Mouse (Mus musculus): ENCODE results near the gene Tiam1.

The Tiam1 gene

DNA sequence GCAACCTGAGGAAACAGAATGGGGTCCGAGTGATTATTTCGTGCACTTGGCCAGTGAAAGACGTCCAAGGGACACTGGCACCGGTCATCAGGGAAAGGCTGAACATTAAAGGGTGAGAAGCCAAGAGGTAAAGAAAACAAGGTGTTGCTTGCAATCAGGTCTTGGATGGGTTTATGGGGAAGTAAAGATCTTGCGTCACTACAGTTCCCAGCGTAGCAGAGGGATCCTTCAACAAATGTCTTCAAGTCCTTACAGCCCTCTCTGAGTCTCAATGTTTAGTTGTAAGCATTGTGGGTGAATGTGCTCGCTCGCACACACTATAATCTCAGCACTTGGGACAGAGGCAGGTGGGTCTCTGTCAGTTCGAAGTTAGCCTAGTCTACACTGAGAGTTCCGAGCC lies 266.4 kb downstream of the Tiam1 start:
- DNase-seq (ENCODE audit: low spot score) = no peak

DNA sequence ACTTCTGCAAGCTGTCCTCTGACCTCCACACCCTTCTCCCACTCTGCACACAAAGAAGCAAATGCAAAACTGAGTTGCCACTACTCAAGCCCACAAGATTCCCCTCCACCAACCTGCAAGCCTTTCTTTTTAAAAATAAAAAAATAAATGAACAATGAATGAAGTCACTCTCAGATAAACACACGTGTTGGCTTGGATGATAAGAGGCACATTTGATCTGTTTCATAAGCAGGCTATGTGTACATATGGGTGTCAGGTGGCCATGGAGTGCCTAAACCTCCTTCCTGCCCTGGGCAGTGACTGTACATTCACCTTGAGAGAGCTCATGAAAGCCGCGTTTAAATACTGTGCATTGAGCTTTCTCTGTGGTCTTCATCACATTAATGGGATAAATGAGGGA lies 267.5 kb downstream of the Tiam1 start:
- DNase-seq (ENCODE audit: low spot score) = no peak

DNA sequence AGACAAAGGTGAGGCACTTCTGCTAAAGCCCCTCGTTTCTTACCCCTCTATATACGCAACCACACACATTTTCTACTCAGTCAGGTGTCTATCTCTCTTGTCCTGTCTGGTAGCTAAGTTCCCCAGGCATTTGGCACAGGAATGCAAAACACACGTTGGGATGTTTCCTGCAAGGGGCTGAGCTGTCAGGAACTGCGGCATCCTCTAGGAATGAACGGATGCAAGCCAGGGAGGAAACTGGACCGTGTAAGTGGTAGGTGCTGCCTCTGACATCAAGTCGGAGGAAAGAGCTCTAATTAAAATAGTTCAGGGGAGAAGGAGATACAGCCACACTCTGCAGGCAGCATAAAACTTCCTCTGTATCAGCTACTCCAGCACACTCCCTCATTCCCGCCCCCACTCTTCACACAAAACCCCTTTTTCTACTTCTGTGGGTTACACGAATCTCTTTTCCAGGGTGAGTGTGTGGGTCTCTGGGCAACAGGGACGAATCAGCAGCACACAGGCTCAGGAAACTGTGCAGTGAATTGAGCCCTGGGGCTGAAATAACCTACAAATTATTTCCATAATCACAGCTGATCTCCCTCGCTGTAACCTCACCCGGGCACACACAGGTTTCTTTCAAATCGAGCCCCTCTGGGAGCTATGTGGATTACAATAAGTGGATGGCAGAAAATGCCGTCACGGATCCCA lies 269.4 kb downstream of the Tiam1 start:
- DNase-seq (ENCODE audit: low spot score) = no peak

- DNase-seq (ENCODE audit: low spot score) = no peak
These were observed 271.3 kb downstream of the Tiam1 start for GRCm38 (mm10) chr16:89872011-89872942.

GRCm38 (mm10) chr16:89871382-89871781 lies 272.2 kb downstream of the Tiam1 start:
- no peak for DNase-seq (ENCODE audit: low spot score)

DNA sequence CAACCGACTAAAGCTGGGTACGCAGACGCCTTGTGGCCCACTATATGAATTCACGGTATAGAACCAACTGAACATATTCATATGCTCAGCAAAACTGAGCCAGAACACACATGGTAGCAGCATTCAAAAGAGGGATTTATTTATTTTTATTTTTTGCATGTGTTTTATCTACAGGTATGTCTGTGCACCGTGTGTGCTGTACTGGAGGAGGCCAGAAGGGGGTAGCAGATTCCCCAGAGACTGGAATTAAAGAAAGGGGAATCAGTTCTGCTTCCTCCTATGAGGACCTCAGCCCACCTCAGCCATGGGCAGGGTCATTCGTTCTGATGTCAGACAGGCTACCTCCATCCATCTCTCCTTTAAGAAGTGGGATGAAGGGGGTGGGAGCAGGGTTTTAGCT lies 273.5 kb downstream of the Tiam1 start:
- no peak for DNase-seq (ENCODE audit: low spot score)

DNA sequence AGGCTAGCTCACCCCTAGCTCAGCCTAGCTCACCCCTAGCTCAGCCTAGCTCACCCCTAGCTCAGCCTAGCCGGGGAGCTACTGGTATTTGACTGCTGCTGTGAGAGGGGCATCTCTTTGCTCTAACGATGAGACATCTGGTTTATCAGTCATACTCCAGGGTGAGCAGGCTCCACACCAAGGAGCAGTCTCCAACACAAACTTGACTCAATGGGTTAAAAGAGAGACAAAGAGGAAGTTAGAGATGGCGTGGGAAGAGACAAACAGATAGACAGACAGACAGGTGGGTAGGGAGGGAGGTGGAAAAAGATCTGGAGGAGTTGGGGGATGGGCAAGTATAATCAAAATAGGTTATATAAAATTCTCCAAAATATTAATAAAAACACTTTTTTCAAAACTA lies 275.1 kb downstream of the Tiam1 start:
- DNase-seq (ENCODE audit: low spot score) = no peak

DNA sequence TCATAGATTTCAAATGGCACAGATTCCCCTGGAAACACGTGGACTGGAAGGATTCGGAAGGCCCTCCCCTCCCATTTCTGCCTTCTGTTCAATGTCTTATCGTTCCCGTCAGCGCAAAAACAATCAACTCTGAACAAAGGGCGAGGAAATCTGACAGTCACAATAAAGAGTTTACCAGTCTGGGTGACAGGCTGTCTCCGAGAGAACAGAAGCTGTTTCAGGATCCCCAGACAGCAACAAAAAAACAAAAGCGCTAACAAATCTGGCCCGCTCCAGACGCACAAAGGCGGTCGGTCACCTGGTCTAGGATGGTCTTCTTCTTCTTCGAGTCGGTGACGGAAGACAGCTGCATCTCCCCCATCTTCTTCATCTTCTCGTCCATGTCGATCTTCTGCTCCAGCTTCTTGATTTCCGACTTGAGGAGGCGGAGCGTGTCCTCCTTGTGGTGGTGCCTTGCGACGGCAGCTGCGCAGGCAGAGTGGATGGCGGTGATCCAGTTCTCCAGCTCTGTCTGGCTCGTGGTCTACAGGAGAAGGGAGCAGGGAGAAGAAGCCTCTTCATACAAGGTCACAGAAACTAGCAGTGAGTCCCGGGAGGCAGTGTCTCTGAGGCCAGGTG lies 276.2 kb downstream of the Tiam1 start:
- no peak for DNase-seq (ENCODE audit: low spot score)

DNA sequence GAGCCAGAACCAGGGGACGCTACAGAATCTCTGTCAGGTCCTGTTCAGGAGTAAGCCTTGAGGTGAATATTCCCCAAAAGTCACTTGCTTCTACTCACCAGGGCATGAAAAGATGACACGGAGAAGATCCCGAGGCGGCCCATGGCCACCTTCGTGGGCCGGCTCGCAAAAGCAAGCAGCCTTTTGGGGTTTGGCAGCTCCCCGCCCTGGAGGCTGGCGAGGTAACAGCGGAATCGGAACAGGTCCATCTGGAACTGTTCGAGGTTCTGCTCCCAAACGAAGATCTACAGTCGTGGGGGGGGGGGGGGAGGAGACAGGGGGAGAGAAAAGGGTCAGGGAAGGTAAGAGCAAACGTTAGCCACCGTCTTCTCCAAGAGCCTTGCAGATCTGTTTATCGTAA lies 278.4 kb downstream of the Tiam1 start:
- no peak for DNase-seq (ENCODE audit: low spot score)

GRCm38 (mm10) chr16:89864710-89865109 lies 278.9 kb downstream of the Tiam1 start:
- no peak for DNase-seq (ENCODE audit: low spot score)

DNA sequence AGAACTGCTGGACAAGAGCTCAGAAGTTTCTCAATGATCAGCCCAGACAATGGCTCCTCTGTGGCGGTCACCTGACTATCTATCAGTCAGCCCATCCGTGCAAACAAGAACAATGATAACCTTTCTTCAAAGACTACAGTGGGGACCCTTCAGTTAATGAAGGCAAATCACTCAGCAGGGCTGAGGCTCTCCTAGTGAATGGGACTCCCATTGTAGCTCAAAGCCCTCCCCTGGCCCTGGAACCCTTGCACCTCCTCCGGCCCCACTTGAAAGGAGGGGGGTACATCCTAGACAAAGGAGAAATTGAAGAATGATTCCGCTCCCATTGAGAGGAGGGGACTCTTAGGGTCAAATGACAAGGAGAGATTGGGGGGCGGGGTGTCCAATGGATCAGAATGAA lies 280.3 kb downstream of the Tiam1 start:
- DNase-seq (ENCODE audit: low spot score) = no peak

DNA sequence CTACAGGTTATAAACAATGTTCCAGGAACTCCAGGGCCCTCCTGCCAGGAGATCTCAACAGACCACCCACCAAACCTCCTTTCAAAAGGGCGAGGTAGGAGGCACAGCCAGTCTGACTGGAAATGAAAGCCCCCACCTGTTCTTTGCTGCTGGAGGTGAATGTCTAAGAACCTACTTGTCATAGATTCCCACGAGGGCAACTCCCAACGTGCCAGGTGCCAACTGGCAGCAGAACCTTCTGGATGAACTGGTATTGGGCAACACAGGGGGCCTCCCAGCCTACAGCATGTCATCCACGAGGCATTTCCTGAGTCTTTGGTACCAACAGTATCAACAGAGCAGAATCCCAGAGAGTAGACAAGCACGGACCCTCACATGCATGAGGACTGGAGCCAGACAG lies 282.0 kb downstream of the Tiam1 start:
- DNase-seq (ENCODE audit: low spot score) = no peak

GRCm38 (mm10) chr16:89860708-89861107 lies 282.9 kb downstream of the Tiam1 start:
- no peak for DNase-seq (ENCODE audit: low spot score)

DNA sequence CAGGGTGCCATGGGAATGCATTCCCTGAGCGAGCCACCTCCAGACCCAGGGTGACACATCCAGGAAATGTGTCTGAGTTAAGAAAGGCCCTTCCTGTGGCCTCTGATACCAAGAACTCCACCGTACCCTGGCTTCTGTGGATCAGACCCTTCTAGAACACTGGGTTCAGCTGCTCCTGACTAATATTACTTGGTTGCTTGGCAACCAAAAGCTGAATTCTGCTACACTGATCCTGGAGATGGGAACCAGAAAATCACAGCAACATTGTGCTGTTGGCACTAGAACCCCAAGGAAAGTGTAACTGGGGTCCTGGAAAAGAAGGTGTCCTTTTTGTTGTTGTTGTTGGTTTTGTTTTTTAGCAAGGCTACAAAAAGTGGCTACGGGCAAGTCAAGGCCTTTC lies 285.9 kb downstream of the Tiam1 start:
- no peak for DNase-seq (ENCODE audit: low spot score)

- no peak for DNase-seq (ENCODE audit: low spot score)
These were observed 288.8 kb downstream of the Tiam1 start for GRCm38 (mm10) chr16:89854731-89855130.

DNA sequence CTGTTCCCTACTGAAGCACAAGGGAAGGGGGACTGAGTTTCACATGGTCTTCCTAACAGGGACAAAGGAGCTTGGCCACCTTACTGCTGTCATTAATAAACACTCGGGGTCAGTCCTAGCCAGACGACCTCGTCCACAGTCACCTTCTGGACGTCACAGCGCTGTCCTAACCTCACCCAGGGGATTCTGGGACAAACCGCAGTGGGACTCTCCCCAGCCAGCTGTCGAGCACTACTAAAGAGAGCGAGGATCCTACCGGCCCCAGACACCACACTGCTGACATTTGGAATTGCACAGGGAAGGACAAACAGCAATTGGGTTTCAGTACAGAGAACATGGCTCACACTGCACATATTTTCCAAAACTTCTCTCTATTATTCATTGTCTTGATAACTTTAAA lies 292.2 kb downstream of the Tiam1 start:
- DNase-seq (ENCODE audit: low spot score) = no peak

DNA sequence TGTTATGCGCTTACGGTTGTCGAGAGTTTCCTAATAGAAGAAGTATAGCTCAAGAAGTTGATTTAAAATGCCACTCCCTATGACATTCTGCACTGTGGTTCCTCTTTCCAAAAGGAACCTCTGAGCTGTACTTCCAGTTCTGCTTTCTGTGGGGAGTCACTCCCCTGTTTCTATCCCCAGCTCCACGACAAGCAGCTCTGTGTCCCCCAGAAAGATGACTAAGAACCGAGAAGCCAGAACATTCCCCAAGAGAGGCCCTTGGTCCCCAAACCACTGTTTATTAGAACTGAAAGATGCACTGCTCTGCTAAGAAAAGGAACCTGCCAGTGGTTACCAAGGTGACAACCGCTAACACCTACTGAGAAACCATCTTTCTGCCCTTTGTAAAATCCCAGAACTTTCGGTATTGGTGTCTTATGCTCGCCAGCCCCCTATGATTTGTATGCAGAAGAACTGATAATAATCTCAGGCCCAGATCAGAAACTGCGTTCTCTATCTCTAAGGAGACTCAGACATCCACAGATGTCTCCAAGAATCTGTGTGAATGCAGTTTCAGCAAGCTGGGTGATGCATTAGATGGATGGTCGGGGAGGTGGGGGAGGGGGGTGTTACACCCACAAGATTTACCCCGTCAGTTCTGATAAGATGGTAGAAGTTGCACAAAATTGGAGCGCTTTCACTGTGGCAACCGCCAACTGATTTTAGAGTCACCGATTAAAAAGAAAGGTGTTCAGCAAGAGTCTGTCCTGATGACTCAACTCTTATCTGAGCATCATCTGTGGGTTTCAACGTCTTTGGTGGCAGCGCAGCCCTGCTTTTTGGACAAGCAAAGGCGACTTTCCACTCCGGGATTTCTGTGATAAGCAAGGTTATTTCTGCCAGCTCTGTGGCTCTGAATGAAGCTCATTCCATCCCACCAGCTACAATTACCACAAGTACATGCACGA lies 294.6 kb downstream of the Tiam1 start:
- no peak for DNase-seq (ENCODE audit: low spot score)

GRCm38 (mm10) chr16:89848179-89848578 lies 295.4 kb downstream of the Tiam1 start:
- no peak for DNase-seq (ENCODE audit: low spot score)

DNA sequence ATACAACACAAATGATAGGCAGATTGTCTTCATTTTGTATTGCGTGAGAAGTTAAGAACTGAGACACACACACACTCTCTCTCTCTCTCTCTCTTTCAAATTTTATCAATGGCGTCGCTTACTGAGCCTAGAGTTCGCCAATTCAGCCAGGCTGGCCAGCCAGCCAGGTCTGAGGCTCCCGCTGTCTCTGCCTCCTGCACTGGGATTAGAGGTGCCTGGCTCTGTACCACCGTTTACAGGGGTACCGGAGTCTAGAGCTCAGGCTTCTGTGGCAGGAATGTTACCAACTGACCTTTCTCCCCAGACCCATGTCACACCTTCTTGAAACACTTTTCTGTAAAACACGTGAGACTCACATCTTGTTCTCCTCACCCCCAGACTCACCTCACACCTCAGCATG lies 298.1 kb downstream of the Tiam1 start:
- DNase-seq (ENCODE audit: low spot score) = no peak

DNA sequence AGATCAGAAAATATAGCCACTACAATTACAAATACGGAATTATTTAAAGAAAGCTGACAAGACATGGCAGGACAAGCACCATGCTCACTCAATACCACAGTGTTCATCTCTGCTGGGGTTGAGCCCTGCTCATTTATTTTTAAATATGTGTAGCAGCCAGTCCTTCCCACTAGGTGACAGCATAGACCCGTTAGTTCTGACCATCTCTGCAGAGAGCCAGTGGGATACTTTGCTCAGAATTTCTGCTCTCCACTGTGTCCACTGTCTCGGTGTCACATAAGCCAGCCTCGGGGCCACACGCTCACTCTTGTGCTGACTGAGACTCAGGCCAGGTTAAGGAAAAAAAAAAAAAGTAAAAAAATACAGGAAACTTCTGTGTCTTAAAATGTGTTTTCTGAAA lies 299.0 kb downstream of the Tiam1 start:
- DNase-seq (ENCODE audit: low spot score) = no peak

- DNase-seq (ENCODE audit: low spot score) = no peak
These were observed 301.7 kb downstream of the Tiam1 start for GRCm38 (mm10) chr16:89841894-89842293.

GRCm38 (mm10) chr16:89840361-89840760 lies 303.2 kb downstream of the Tiam1 start:
- no peak for DNase-seq (ENCODE audit: low spot score)
